Mouse (Mus musculus): ENCODE results near the gene Cenpw. TPM values are rescaled to one million over a fixed set of nuclear protein-coding genes. Genes with fewer than 3 reads are reported as not detected.
A peak's percentile ranks its signal among the peaks of the same experiment; 100 is the strongest.

The Cenpw gene
- 1.4 and 1.5 TPM in 2 replicates for polyA plus RNA-seq (2012; rRNA removed)

DNA sequence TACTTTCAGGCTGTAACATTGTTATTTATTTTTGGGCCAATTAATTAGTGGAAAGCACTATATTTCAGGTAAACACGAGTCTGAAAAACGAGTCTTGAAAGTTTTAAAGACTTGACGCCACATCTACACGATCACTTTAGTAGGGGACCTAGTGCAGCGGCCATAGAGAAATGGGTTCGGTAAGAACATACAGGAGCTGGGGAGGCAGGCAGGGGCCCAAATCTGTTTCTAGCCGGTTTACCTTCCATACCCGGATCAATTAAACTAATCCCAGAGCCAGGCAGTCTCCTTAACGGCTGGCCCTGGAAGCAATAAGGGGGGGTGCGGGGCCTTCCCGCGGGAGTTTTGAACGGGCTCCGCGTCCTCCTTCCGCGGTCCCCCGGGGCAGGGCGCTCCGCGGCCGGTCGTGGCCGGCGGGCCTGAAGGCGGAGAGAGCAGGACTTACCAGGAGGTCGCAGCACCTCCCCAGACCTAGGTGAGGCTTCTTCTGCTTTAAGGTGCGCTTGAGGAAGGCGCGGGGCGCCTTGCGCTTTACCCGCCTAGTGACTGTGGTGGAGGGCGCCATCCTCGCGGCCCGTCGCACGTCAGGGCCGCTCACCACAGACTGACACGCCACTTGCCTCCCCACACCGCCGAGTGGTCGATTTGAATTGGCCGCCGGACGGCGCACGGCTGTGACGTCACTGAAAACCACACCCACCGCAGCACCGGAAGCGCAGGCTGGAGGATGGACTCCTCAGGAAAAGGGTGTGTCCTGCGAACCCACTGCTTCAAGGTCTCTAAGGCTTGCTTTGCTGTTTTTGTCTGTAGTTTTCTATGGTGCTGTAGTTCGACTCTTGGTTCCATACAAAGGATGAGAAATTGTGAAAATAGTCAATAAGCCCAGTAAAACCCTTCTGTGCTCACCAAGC is at the start of gene Cenpw:
Gene Cenpw, minus strand, starts transcription at position 645 of the 911 bp plus-strand sequence.
- Histone ChIP-seq H3K27me3 (ENCODE audit: control insufficient read depth, insufficient read depth, low read length) (no peaks in the 10 kb centered on the region), H3K4me1 (ENCODE audit: control insufficient read depth, insufficient read depth, insufficient read length) (no peaks in the 10 kb centered on the region; the same call in 1 of the 2 replicates), H3K27ac (ENCODE audit: insufficient read depth, low read length) (peak within 1 kb of the TSS; percentile 18; the same call in 1 of the 2 replicates), H3K36me3 (ENCODE audit: control insufficient read depth, insufficient read depth, low read length) (no peaks in the 10 kb centered on the region), H3K4me3 (ENCODE audit: extremely low read depth, insufficient read depth, insufficient read length) (peak within 1 kb of the TSS; percentile 82)
- under 1% methylated on average over 55 of the region's 55 CpGs for WGBS
- DNase-seq (ENCODE audit: low read depth in 1 of 2, low spot score in 2 of 2), result peak; percentile 79 to 81
- TF ChIP-seq CTCF (IDR thresholded peaks at IDR 0.05; ENCODE audit: extremely low read depth, insufficient read depth, insufficient read length, insufficient replicate concordance) (no peak), POLR2A (IDR thresholded peaks at IDR 0.05; ENCODE audit: low read depth, low read length) (no peak)

DNA sequence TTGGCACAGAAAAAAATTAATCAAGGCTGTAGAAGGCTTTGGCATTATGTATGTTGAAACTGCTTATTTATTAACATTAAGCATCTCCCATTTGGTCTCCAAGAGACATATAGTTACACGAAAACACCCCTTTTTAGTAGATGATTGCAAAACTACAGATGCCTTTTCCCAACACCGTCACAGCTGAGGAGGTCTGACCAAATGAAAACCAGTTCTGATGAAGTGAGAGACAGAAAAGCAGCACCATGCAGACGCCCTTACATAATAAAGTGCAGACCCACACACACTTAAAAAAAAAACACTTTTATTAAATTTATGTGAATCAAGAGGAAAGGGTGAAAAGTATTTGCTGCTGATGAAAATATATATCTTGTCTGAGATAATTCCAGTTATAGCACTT is 49.3 kb upstream of the Cenpw start:
- Histone ChIP-seq H3K36me3 (ENCODE audit: control insufficient read depth, insufficient read depth, low read length) (no peaks in the 10 kb centered on the region), H3K4me1 (ENCODE audit: control insufficient read depth, insufficient read depth, insufficient read length) (no peaks in the 10 kb centered on the region), H3K27ac (ENCODE audit: insufficient read depth, low read length) (no peak overlapping the region), H3K27me3 (ENCODE audit: control insufficient read depth, insufficient read depth, low read length) (no peaks in the 10 kb centered on the region), H3K4me3 (ENCODE audit: extremely low read depth, insufficient read depth, insufficient read length) (no peak overlapping the region)
- WGBS, result 77% methylated on average over 3 of the region's 3 CpGs
- no peak for DNase-seq (ENCODE audit: low read depth in 1 of 2, low spot score in 2 of 2)
- TF ChIP-seq POLR2A (IDR thresholded peaks at IDR 0.05; ENCODE audit: low read depth, low read length) (no peak), CTCF (IDR thresholded peaks at IDR 0.05; ENCODE audit: extremely low read depth, insufficient read depth, insufficient read length, insufficient replicate concordance) (no peak)

DNA sequence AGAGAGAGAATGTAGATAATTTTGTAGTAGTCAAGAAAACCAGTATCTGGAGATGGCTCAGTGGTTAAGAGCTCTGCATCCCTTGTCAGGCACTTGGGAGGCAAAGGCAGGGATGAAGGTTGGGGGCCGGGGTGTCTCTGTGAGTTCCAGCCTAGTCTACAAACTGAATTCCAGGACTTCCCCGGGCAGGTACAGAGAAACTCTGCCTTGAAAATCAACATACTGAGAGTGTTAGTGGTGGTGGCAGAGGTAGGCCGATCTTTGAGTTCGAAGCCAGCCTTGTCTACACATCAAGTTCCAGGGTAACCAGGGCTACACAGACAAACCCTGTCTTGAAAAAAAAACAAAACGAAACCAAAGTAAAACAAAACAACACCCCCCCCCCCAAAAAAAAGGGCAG is 859 bp downstream of the Cenpw start:
- Histone ChIP-seq H3K36me3 (ENCODE audit: control insufficient read depth, insufficient read depth, low read length) (no peaks in the 10 kb centered on the region), H3K27ac (ENCODE audit: insufficient read depth, low read length) (no peak overlapping the region), H3K4me3 (ENCODE audit: extremely low read depth, insufficient read depth, insufficient read length) (no peak overlapping the region), H3K27me3 (ENCODE audit: control insufficient read depth, insufficient read depth, low read length) (no peaks in the 10 kb centered on the region), H3K4me1 (ENCODE audit: control insufficient read depth, insufficient read depth, insufficient read length) (no peaks in the 10 kb centered on the region; the same call in 1 of the 2 replicates)
- WGBS, result 61% methylated on average over 5 of the region's 5 CpGs
- TF ChIP-seq POLR2A (IDR thresholded peaks at IDR 0.05; ENCODE audit: low read depth, low read length), result no peak
- no peak for TF ChIP-seq CTCF (IDR thresholded peaks at IDR 0.05; ENCODE audit: extremely low read depth, insufficient read depth, insufficient read length, insufficient replicate concordance)
- no peak for DNase-seq (ENCODE audit: low read depth in 1 of 2, low spot score in 2 of 2)

- WGBS, result 88% methylated on average over 4 of the region's 4 CpGs
- Histone ChIP-seq H3K36me3 (ENCODE audit: control insufficient read depth, insufficient read depth, low read length) (no peaks in the 10 kb centered on the region), H3K4me1 (ENCODE audit: control insufficient read depth, insufficient read depth, insufficient read length) (no peaks in the 10 kb centered on the region), H3K4me3 (ENCODE audit: extremely low read depth, insufficient read depth, insufficient read length) (no peak overlapping the region), H3K27ac (ENCODE audit: insufficient read depth, low read length) (no peak overlapping the region), H3K27me3 (ENCODE audit: control insufficient read depth, insufficient read depth, low read length) (no peaks in the 10 kb centered on the region)
- DNase-seq (ENCODE audit: low read depth in 1 of 2, low spot score in 2 of 2), result no peak
- TF ChIP-seq POLR2A (IDR thresholded peaks at IDR 0.05; ENCODE audit: low read depth, low read length), result no peak
These were observed 32.7 kb downstream of the Cenpw start for GRCm38 (mm10) chr10:30167700-30168099.

All from spleen, adult 2 months (tissue).